Mouse (Mus musculus) heart, embryonic 13.5 days (tissue): ENCODE results near the gene Yaf2. TPM values are rescaled to one million over a fixed set of nuclear protein-coding genes. Genes with fewer than 3 reads are reported as not detected.

ENCODE experiments used
- ATAC-seq: fragments of 200-750 bp; cut with Nextera tagmentation; 2 replicates; pipeline ENCODE4 v1.8.0; 2017; ENCODE audit warnings: moderate TSS enrichment; ENCODE audit not compliant: insufficient number of reproducible peaks, low FRiP score, low TSS enrichment; ENCODE audit errors: extremely low read depth
- H3K27ac ChIP-seq: fragments of 300-500 bp; sonication (generic); replicated peaks from 2 replicates; pipeline ENCODE4 v1.5.1; 2015; ENCODE audit warnings: moderate library complexity, mild to moderate bottlenecking, inconsistent platforms
- H3K27me3 ChIP-seq: fragments of 300-500 bp; sonication (generic); replicated peaks from 2 replicates; pipeline ENCODE4 v1.6.1; 2015; ENCODE audit warnings: mild to moderate bottlenecking, inconsistent platforms
- H3K36me3 ChIP-seq: fragments of 300-500 bp; sonication (generic); 2 replicates; pipeline ENCODE4 v1.6.1; 2015; ENCODE audit warnings: mild to moderate bottlenecking, inconsistent platforms
- H3K4me1 ChIP-seq: fragments of 300-500 bp; sonication (generic); 2 replicates; pipeline ENCODE4 v1.6.1; 2015; ENCODE audit warnings: inconsistent platforms
- H3K4me2 ChIP-seq: fragments of 300-500 bp; sonication (generic); 2 replicates; pipeline ENCODE4 v1.6.1; 2015; ENCODE audit warnings: inconsistent platforms, mild to moderate bottlenecking, moderate library complexity
- H3K4me3 ChIP-seq: fragments of 300-500 bp; sonication (generic); 2 replicates; pipeline ENCODE4 v1.5.1; 2015; ENCODE audit warnings: moderate library complexity, mild to moderate bottlenecking, inconsistent platforms
- H3K9ac ChIP-seq: fragments of 300-500 bp; sonication (generic); 2 replicates; pipeline ENCODE4 v1.6.1; 2015; ENCODE audit warnings: inconsistent platforms, mild to moderate bottlenecking, moderate library complexity
- H3K9me3 ChIP-seq: fragments of 300-500 bp; sonication (generic); 2 replicates; pipeline ENCODE4 v1.6.1; 2016; ENCODE audit warnings: inconsistent platforms
- WGBS: fragments of 180-500 bp; shearing (Covaris S2); methylation state at CpG from one replicate; pipeline ENCODE4 v1.1.7; 2015; ENCODE audit warnings: mixed read lengths; 5-methylcytosine and 5-hydroxymethylcytosine counted together
- polyA plus RNA-seq: library from polyadenylated mRNA; unstranded; fragments of >200 nt; fragmentation: Nextera tagmentation; extraction: Ambion mirVana; gene quantifications from 2 replicates; pipeline ENCODE4 v1.2.1, GENCODE M21; 2015

The Yaf2 gene
- polyA plus RNA-seq, 1 experiment from 2014 or later: 80.0 TPM

DNA sequence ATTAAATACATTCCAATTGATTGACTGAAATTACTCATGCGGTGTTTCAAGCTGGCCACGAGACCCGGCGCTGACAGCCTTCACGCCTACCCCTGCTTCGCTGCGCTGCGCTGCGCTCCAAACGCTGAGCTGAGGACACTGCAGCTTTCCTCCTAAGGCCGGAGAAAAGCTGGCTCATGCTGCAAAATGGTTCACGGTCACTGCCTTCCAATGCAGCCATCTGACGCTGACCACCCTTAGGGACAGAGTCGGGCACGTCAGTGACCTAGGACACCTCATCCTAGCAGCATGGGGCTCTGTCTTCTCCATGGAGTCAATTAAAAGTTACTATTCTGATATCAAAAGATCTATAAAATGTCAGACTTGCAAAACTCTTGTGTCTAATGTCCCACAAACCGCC is 70.4 kb downstream of the Yaf2 start:
- Histone ChIP-seq H3K4me2 (no peak overlapping the region), H3K36me3 (peaks cover 10% of the 10 kb centered on the region), H3K27ac (no peak overlapping the region), H3K4me3 (no peak overlapping the region), H3K9me3 (no peaks in the 10 kb centered on the region), H3K27me3 (no peaks in the 10 kb centered on the region), H3K9ac (0 out of 2 replicates have a peak overlapping the region, but pooled peaks have one; percentile 24), H3K4me1 (peaks cover 24% of the 10 kb centered on the region)
- WGBS: 76% methylated on average over 16 of the region's 16 CpGs
- no peak for ATAC-seq

GRCm38 (mm10) chr15:93265728-93266127 is 71.0 kb downstream of the Yaf2 start:
- Histone ChIP-seq H3K4me2 (no peak overlapping the region), H3K27ac (no peak overlapping the region), H3K4me3 (no peak overlapping the region), H3K9ac (no peak overlapping the region), H3K36me3 (peaks cover 16% of the 10 kb centered on the region), H3K9me3 (no peaks in the 10 kb centered on the region), H3K27me3 (no peaks in the 10 kb centered on the region), H3K4me1 (peaks cover 24% of the 10 kb centered on the region)
- WGBS: 51% methylated on average over 2 of the region's 2 CpGs
- no peak for ATAC-seq

GRCm38 (mm10) chr15:93265231-93265630 is 71.5 kb downstream of the Yaf2 start:
- Histone ChIP-seq H3K27ac (no peak overlapping the region), H3K4me2 (no peak overlapping the region), H3K9me3 (no peaks in the 10 kb centered on the region), H3K4me1 (peaks cover 20% of the 10 kb centered on the region), H3K9ac (no peak overlapping the region), H3K36me3 (peaks cover 15% of the 10 kb centered on the region), H3K4me3 (no peak overlapping the region), H3K27me3 (no peaks in the 10 kb centered on the region)
- ATAC-seq: no peak
- WGBS: 62% methylated on average over 3 of the region's 3 CpGs

GRCm38 (mm10) chr15:93264221-93264620 is 72.5 kb downstream of the Yaf2 start:
- H3K4me2 ChIP-seq: no peak overlapping the region
- no peaks in the 10 kb centered on the region for H3K27me3 ChIP-seq
- no peak overlapping the region for H3K9ac ChIP-seq
- peaks cover 20% of the 10 kb centered on the region for H3K4me1 ChIP-seq
- no peaks in the 10 kb centered on the region for H3K9me3 ChIP-seq
- WGBS: 74% methylated on average over 3 of the region's 3 CpGs
- no peak overlapping the region for H3K4me3 ChIP-seq
- no peak for ATAC-seq
- H3K36me3 ChIP-seq: peaks cover 8% of the 10 kb centered on the region
- no peak overlapping the region for H3K27ac ChIP-seq

DNA sequence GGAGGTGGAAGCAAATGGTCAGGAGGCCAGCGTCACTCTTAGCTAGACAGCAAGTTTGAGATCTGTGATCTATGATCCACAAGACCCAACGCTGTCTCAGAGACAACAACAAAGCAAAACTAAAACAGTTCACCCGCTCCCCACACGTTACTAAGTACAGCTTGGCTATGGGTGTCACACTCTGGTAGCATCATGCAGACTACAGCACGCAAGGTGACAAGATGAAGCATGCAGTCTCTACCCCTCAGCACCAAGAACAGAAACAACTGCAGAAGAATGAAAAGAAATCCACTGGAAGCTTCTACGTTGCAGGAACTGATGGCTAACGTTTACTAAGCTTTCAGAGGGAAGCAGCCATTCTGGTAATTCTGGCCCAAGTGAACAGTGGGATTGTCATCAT is 73.2 kb downstream of the Yaf2 start:
- no peak overlapping the region for H3K27ac ChIP-seq
- no peaks in the 10 kb centered on the region for H3K27me3 ChIP-seq
- H3K4me2 ChIP-seq: no peak overlapping the region
- H3K4me1 ChIP-seq: peaks cover 20% of the 10 kb centered on the region
- no peak overlapping the region for H3K4me3 ChIP-seq
- no peak overlapping the region for H3K9ac ChIP-seq
- peaks cover 13% of the 10 kb centered on the region for H3K36me3 ChIP-seq
- no peak for ATAC-seq
- WGBS: 82% methylated on average over 7 of the region's 7 CpGs
- H3K9me3 ChIP-seq: no peaks in the 10 kb centered on the region

GRCm38 (mm10) chr15:93262818-93263217 is 73.9 kb downstream of the Yaf2 start:
- 58% methylated on average over 5 of the region's 5 CpGs for WGBS

GRCm38 (mm10) chr15:93262274-93262673 is 74.5 kb downstream of the Yaf2 start:
- Histone ChIP-seq H3K27ac (no peak overlapping the region), H3K4me1 (peaks cover 17% of the 10 kb centered on the region), H3K4me3 (no peak overlapping the region), H3K4me2 (no peak overlapping the region), H3K27me3 (no peaks in the 10 kb centered on the region), H3K36me3 (peaks cover 26% of the 10 kb centered on the region), H3K9me3 (no peaks in the 10 kb centered on the region), H3K9ac (0 out of 2 replicates have a peak overlapping the region, but pooled peaks have one; percentile 16)
- 89% methylated on average over 5 of the region's 5 CpGs for WGBS
- no peak for ATAC-seq

More at GRCm38 (mm10) chr15:93262818-93263217, 73.9 kb downstream of the Yaf2 start:
- Histone ChIP-seq H3K36me3 (peaks cover 20% of the 10 kb centered on the region), H3K9me3 (no peaks in the 10 kb centered on the region), H3K4me2 (no peak overlapping the region), H3K27ac (no peak overlapping the region), H3K9ac (0 out of 2 replicates have a peak overlapping the region, but pooled peaks have one; percentile 16), H3K4me1 (peaks cover 20% of the 10 kb centered on the region), H3K27me3 (no peaks in the 10 kb centered on the region), H3K4me3 (no peak overlapping the region)
- no peak for ATAC-seq

DNA sequence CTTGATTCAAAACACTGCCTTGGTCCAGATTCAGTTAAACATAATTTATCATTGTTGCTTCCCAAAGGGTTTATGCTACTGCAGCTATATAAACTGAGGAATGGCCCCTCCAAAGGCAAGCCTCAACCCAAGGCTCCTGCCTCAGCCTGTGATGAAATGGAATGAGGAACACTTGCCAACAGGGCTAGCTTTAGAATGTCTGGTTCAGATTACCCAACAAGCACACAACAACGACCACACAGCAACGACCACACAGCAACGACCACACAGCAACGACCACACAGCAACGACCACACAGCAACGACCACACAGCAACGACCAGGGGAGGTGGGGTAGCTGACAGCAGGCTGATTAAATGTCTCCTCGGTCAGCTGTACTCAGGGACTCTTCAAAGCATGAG is 76.8 kb downstream of the Yaf2 start:
- Histone ChIP-seq H3K9me3 (no peaks in the 10 kb centered on the region), H3K4me1 (peaks cover 10% of the 10 kb centered on the region), H3K27ac (no peak overlapping the region), H3K9ac (no peak overlapping the region), H3K4me2 (no peak overlapping the region), H3K27me3 (no peaks in the 10 kb centered on the region), H3K36me3 (peaks cover 43% of the 10 kb centered on the region), H3K4me3 (no peak overlapping the region)
- ATAC-seq: no peak
- 84% methylated on average over 8 of the region's 8 CpGs for WGBS

- Histone ChIP-seq H3K36me3 (peaks cover 55% of the 10 kb centered on the region), H3K27me3 (no peaks in the 10 kb centered on the region), H3K4me3 (no peak overlapping the region), H3K27ac (no peak overlapping the region), H3K4me2 (no peak overlapping the region), H3K9me3 (no peaks in the 10 kb centered on the region), H3K4me1 (peaks cover 8% of the 10 kb centered on the region; the same call in 1 of the 2 replicates), H3K9ac (no peak overlapping the region)
- ATAC-seq: no peak
- WGBS: 56% methylated on average over 10 of the region's 10 CpGs
Measured at GRCm38 (mm10) chr15:93255295-93255694, 81.4 kb downstream of the Yaf2 start.

DNA sequence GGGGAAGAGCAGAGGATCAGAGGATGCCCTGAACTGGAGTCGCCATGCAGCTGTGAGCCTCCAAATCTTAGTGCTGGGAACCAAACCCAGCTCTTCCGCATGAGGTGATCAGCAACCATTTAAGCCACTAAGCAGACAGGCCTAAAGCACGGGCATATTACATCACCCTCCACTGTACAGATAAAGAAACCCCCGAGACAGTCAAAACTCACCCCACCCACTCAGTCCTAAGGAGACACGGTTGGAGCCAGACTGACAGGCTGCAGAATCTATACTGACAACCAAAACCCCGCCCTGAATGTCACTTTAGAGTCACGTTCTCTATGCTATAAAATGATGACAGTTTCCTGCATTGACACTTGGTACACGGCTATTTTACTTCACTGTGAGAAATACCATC is 83.6 kb downstream of the Yaf2 start:
- no peak overlapping the region for H3K4me2 ChIP-seq
- no peak overlapping the region for H3K4me3 ChIP-seq
- no peak for ATAC-seq
- no peaks in the 10 kb centered on the region for H3K9me3 ChIP-seq
- H3K27ac ChIP-seq: no peak overlapping the region
- H3K9ac ChIP-seq: no peak overlapping the region
- 64% methylated on average over 8 of the region's 8 CpGs for WGBS
- peaks cover 8% of the 10 kb centered on the region; the same call in 1 of the 2 replicates for H3K4me1 ChIP-seq
- H3K36me3 ChIP-seq: peaks cover 56% of the 10 kb centered on the region
- no peaks in the 10 kb centered on the region for H3K27me3 ChIP-seq

- Histone ChIP-seq H3K4me2 (no peak overlapping the region), H3K36me3 (peaks cover 56% of the 10 kb centered on the region), H3K27ac (0 out of 2 replicates have a peak overlapping the region, but pooled peaks have one; percentile 8), H3K27me3 (no peaks in the 10 kb centered on the region), H3K4me1 (peaks cover 8% of the 10 kb centered on the region; the same call in 1 of the 2 replicates), H3K9ac (no peak overlapping the region), H3K9me3 (no peaks in the 10 kb centered on the region), H3K4me3 (no peak overlapping the region)
- ATAC-seq: no peak
- WGBS: 66% methylated on average over 6 of the region's 6 CpGs
Measured at GRCm38 (mm10) chr15:93252396-93252795, 84.3 kb downstream of the Yaf2 start.

- ATAC-seq: no peak
- H3K27ac ChIP-seq: peak overlapping the region; percentile 8; the same call in 1 of the 2 replicates
- H3K27me3 ChIP-seq: no peaks in the 10 kb centered on the region
- peaks cover 8% of the 10 kb centered on the region; the same call in 1 of the 2 replicates for H3K4me1 ChIP-seq
- 64% methylated on average over 13 of the region's 13 CpGs for WGBS
- no peaks in the 10 kb centered on the region for H3K9me3 ChIP-seq
- no peak overlapping the region for H3K4me2 ChIP-seq
- no peak overlapping the region for H3K4me3 ChIP-seq
- H3K9ac ChIP-seq: no peak overlapping the region
- peaks cover 56% of the 10 kb centered on the region for H3K36me3 ChIP-seq
Measured at GRCm38 (mm10) chr15:93251553-93252250, 85.0 kb downstream of the Yaf2 start.
